Mouse (Mus musculus) forebrain, postnatal 0 days (tissue): ENCODE results near the gene Ltc4s. TPM values are rescaled to one million over a fixed set of nuclear protein-coding genes. Genes with fewer than 3 reads are reported as not detected.

ENCODE experiments used
- ATAC-seq: fragments of 200-750 bp; cut with Nextera tagmentation; 2 replicates; pipeline ENCODE4 v1.8.0; 2017; ENCODE audit warnings: mild to moderate bottlenecking, moderate library complexity
- DNase-seq: peaks from one replicate; pipeline ENCODE4 v3.0.0-alpha.2; 2015
- H3K27ac ChIP-seq: fragments of 300-500 bp; sonication (generic); 2 replicates; pipeline ENCODE4 v1.5.1; 2014; ENCODE audit warnings: low read depth, mild to moderate bottlenecking, antibody characterized with exemption, low read length, moderate library complexity, mixed read lengths
- H3K27me3 ChIP-seq: fragments of 300-500 bp; sonication (generic); 2 replicates; pipeline ENCODE4 v1.6.1; 2014; ENCODE audit warnings: mild to moderate bottlenecking, low read length, mixed read lengths; ENCODE audit not compliant: insufficient read depth
- H3K36me3 ChIP-seq: fragments of 300-500 bp; sonication (generic); 2 replicates; pipeline ENCODE4 v1.6.1; 2014; ENCODE audit warnings: mild to moderate bottlenecking, moderate library complexity; ENCODE audit not compliant: insufficient read depth
- H3K4me1 ChIP-seq: fragments of 300-500 bp; sonication (generic); 2 replicates; pipeline ENCODE4 v1.6.1; 2014; ENCODE audit warnings: antibody characterized with exemption; ENCODE audit not compliant: insufficient read depth
- H3K4me2 ChIP-seq: fragments of 300-500 bp; sonication (generic); 2 replicates; pipeline ENCODE4 v1.6.1; 2014; ENCODE audit warnings: low read depth, mild to moderate bottlenecking, moderate library complexity
- H3K4me3 ChIP-seq: fragments of 300-500 bp; sonication (generic); 2 replicates; pipeline ENCODE4 v1.5.1; 2014; ENCODE audit warnings: low read depth, low read length, mixed read lengths
- H3K9ac ChIP-seq: fragments of 300-500 bp; sonication (generic); 2 replicates; pipeline ENCODE4 v1.6.1; 2014; ENCODE audit warnings: mild to moderate bottlenecking
- H3K9me3 ChIP-seq: fragments of 300-500 bp; sonication (generic); 2 replicates; pipeline ENCODE4 v1.6.1; 2016; ENCODE audit warnings: low read length
- CTCF ChIP-seq: sonication (generic); IDR thresholded peaks from 2 replicates; pipeline ENCODE4 v1.5.1; 2016; ENCODE audit warnings: antibody characterized with exemption, control low read depth, low read depth
- WGBS: fragments of 180-500 bp; shearing (Covaris S2); extraction: QIAGEN DNeasy Blood & Tissue Kit; methylation state at CpG from one replicate; pipeline ENCODE4 v1.1.7; 2014; 5-methylcytosine and 5-hydroxymethylcytosine counted together
- microRNA-seq, 2 experiments: library from miRNA; unstranded; fragments of <30 nt; microRNA quantifications; one replicate each; pipeline ENCODE4; 2016
- polyA plus RNA-seq: library from polyadenylated mRNA; unstranded; fragments of >200 nt; fragmentation: Nextera tagmentation; extraction: Ambion mirVana; gene quantifications from 2 replicates; pipeline ENCODE4 v1.2.1, GENCODE M21; 2015
- total RNA-seq: library from RNA; depleted of rRNA; stranded (reverse); fragments of >200 nt; gene quantifications from 2 replicates; pipeline ENCODE4 v1.2.3, GENCODE M21; 2014; rRNA removed

Ltc4s gene
- total and polyA plus RNA-seq, 2 experiments from 2014 or later = 6.1 TPM

- 94% methylated on average over 3 of the region's 3 CpGs for WGBS
- DNase-seq = no peak
Measured at GRCm38 (mm10) chr11:50192278-50192677, 46.1 kb downstream of the Ltc4s start.

GRCm38 (mm10) chr11:50190362-50190761 lies 48.1 kb downstream of the Ltc4s start:
- Histone ChIP-seq H3K4me1 (no peaks in the 10 kb centered on the region), H3K9ac (no peak overlapping the region), H3K27ac (no peak overlapping the region), H3K36me3 (peaks cover 5% of the 10 kb centered on the region), H3K4me2 (no peak overlapping the region), H3K9me3 (no peaks in the 10 kb centered on the region), H3K4me3 (no peak overlapping the region), H3K27me3 (no peaks in the 10 kb centered on the region)
- 91% methylated on average over 4 of the region's 4 CpGs for WGBS
- ATAC-seq (no peak), DNase-seq (no peak)
- TF ChIP-seq CTCF = no peak

More at GRCm38 (mm10) chr11:50192278-50192677, 46.1 kb downstream of the Ltc4s start:
- H3K4me1 ChIP-seq = no peaks in the 10 kb centered on the region
- peaks cover 8% of the 10 kb centered on the region for H3K36me3 ChIP-seq
- H3K9ac ChIP-seq = no peak overlapping the region
- H3K4me3 ChIP-seq = no peak overlapping the region
- H3K27ac ChIP-seq = no peak overlapping the region
- no peaks in the 10 kb centered on the region for H3K27me3 ChIP-seq
- no peaks in the 10 kb centered on the region for H3K9me3 ChIP-seq
- no peak for TF ChIP-seq CTCF
- ATAC-seq = no peak
- no peak overlapping the region for H3K4me2 ChIP-seq

- H3K4me2 ChIP-seq = no peak overlapping the region
- H3K9ac ChIP-seq = no peak overlapping the region
- no peaks in the 10 kb centered on the region for H3K27me3 ChIP-seq
- TF ChIP-seq CTCF = no peak
- no peak overlapping the region for H3K4me3 ChIP-seq
- 82% methylated on average over 7 of the region's 7 CpGs for WGBS
- H3K4me1 ChIP-seq = no peaks in the 10 kb centered on the region
- ATAC-seq = no peak
- H3K36me3 ChIP-seq = peaks cover 8% of the 10 kb centered on the region
- DNase-seq = no peak
- no peak overlapping the region for H3K27ac ChIP-seq
- no peaks in the 10 kb centered on the region for H3K9me3 ChIP-seq
Measured at GRCm38 (mm10) chr11:50188682-50189081, 49.7 kb downstream of the Ltc4s start.

Small RNA genes lying within 50 kb of the gene (microRNA-seq; reads per million reads assigned to microRNA genes)
- gene Mir6919 = 0.61 to 1.2 reads per million in 2 experiments

Other genes with a start within 250 kb of the Ltc4s start
- gene Rnf130, start 213.3 kb downstream of the Ltc4s start, total RNA-seq = 97.9 and 116 TPM in 2 replicates
- 47.9 and 61.1 TPM in 2 replicates for gene Rnf130, start 213.3 kb downstream of the Ltc4s start, polyA plus RNA-seq
- 59.3 and 66.3 TPM in 2 replicates for gene Tbc1d9b, start 107.2 kb downstream of the Ltc4s start, total RNA-seq
- 23.0 and 30.4 TPM in 2 replicates for gene Tbc1d9b, start 107.2 kb downstream of the Ltc4s start, polyA plus RNA-seq
- gene Mrnip, start 64.2 kb downstream of the Ltc4s start, total RNA-seq = 28.7 and 37.5 TPM in 2 replicates
- 29.4 and 32.2 TPM in 2 replicates for gene Mrnip, start 64.2 kb downstream of the Ltc4s start, polyA plus RNA-seq
- 303 and 330 TPM in 2 replicates for gene Sqstm1, start 27.8 kb downstream of the Ltc4s start, total RNA-seq
- gene Sqstm1, start 27.8 kb downstream of the Ltc4s start, polyA plus RNA-seq = 413 and 423 TPM in 2 replicates
- 106 and 107 TPM in 2 replicates for gene Mgat4b, start 27.7 kb downstream of the Ltc4s start, total RNA-seq
- 75.4 and 91.8 TPM in 2 replicates for gene Mgat4b, start 27.7 kb downstream of the Ltc4s start, polyA plus RNA-seq
- 8.2 and 10.8 TPM in 2 replicates for gene Maml1, start 53.7 kb upstream of the Ltc4s start, total RNA-seq
- gene Maml1, start 53.7 kb upstream of the Ltc4s start, polyA plus RNA-seq = 1.5 and 1.6 TPM in 2 replicates
- 237 and 298 TPM in 2 replicates for gene Canx, start 87.1 kb upstream of the Ltc4s start, total RNA-seq
- 182 and 233 TPM in 2 replicates for gene Canx, start 87.1 kb upstream of the Ltc4s start, polyA plus RNA-seq
- 0.38 TPM in 1 of 2 replicates, not detected in the other for gene Cby3, start 115.8 kb upstream of the Ltc4s start, total RNA-seq
- gene Cby3, start 115.8 kb upstream of the Ltc4s start, polyA plus RNA-seq = 0.64 and 1.2 TPM in 2 replicates
- gene Hnrnph1, start 138.4 kb upstream of the Ltc4s start, total RNA-seq = 325 and 407 TPM in 2 replicates
- gene Hnrnph1, start 138.4 kb upstream of the Ltc4s start, polyA plus RNA-seq = 297 and 302 TPM in 2 replicates
- 20.5 and 22.6 TPM in 2 replicates for gene Rufy1, start 192.5 kb upstream of the Ltc4s start, total RNA-seq
- gene Rufy1, start 192.5 kb upstream of the Ltc4s start, polyA plus RNA-seq = 18.3 and 25.0 TPM in 2 replicates